In genomic region chr11:38067682-38068081, GRCm38 (mm10) we compare ENCODE assay signal across 14 mouse cellular contexts.
DNase-seq lines count a peak whose midpoint lies in the region; ATAC-seq and TF ChIP-seq lines count a peak whose summit lies in the region.
"Had no signal": no experiment of that assay in that cellular context is flagged by ENCODE, and none has a peak within 500 bp of the region (broad histone marks: within the 10 kb centered on the region; RNA-seq: fewer than 3 reads in every experiment).

No protein-coding gene starts in this region.

- ATAC-seq in frontal cortex, adult (ENCODE audit: low TSS enrichment), result peak; percentile 84
- ATAC-seq in midbrain, embryonic 13.5 days, result 0 out of 2 replicates have a peak, but pooled peaks have one; percentile 60
- no peak for ATAC-seq in midbrain, postnatal 0 days (ENCODE audit: low FRiP score)
- peak; percentile 69; the same call in 1 of the 2 replicates for ATAC-seq in forebrain, embryonic 12.5 days (ENCODE audit: low FRiP score)
- ATAC-seq: intestine, embryonic 16.5 days had no signal

- no peaks in the 10 kb centered on the region for H3K36me3 ChIP-seq in midbrain, embryonic 13.5 days
- H3K36me3 ChIP-seq in midbrain, postnatal 0 days (ENCODE audit: insufficient read depth, low read length), result no peaks in the 10 kb centered on the region
- H3K36me3 ChIP-seq in forebrain, embryonic 12.5 days (replicated peaks), result no peaks in the 10 kb centered on the region

- no peak for DNase-seq in frontal cortex, postnatal 10 days (ENCODE audit: low spot score in 2 of 2)
- DNase-seq in midbrain, postnatal 0 days (ENCODE audit: low spot score), result no peak
- DNase-seq in telencephalon, adult 2 months (ENCODE audit: low read depth, low spot score), result peak; percentile 67
- no peak for DNase-seq in urinary bladder, adult 2 months (ENCODE audit: low spot score)
- DNase-seq in ovary, postnatal 10 days (ENCODE audit: low spot score), result no peak
- DNase-seq: cerebellum, postnatal 14 days; kidney, postnatal 4 days; lung, postnatal 4 days; right cerebral cortex, postnatal 14 days; thymus, postnatal 14 days had no signal

- H3K4me3 ChIP-seq in midbrain, embryonic 13.5 days (replicated peaks), result no peak overlapping the region
- H3K4me3 ChIP-seq in midbrain, postnatal 0 days (ENCODE audit: low read depth, low read length), result no peak overlapping the region
- H3K4me3 ChIP-seq in forebrain, embryonic 12.5 days (replicated peaks), result no peak overlapping the region

- no peaks in the 10 kb centered on the region for H3K27me3 ChIP-seq in midbrain, embryonic 13.5 days
- H3K27me3 ChIP-seq in midbrain, postnatal 0 days (ENCODE audit: insufficient read depth, low read length), result no peaks in the 10 kb centered on the region
- no peaks in the 10 kb centered on the region for H3K27me3 ChIP-seq in forebrain, embryonic 12.5 days

- H3K9ac ChIP-seq in midbrain, embryonic 13.5 days (replicated peaks), result no peak overlapping the region
- no peak overlapping the region for H3K9ac ChIP-seq in midbrain, postnatal 0 days (replicated peaks; ENCODE audit: low read length, poor library complexity, severe bottlenecking)
- no peak overlapping the region for H3K9ac ChIP-seq in forebrain, embryonic 12.5 days

- TF ChIP-seq CTCF in midbrain, postnatal 0 days (IDR thresholded peaks at IDR 0.05), result no peak

- 0% methylated on average over 1 of the region's 1 CpGs for WGBS in midbrain, embryonic 13.5 days
- WGBS in midbrain, postnatal 0 days, result 19% methylated on average over 1 of the region's 1 CpGs
- WGBS in forebrain, embryonic 12.5 days, result 0% methylated on average over 1 of the region's 1 CpGs

- H3K9me3 ChIP-seq in midbrain, embryonic 13.5 days, result no peaks in the 10 kb centered on the region
- no peaks in the 10 kb centered on the region for H3K9me3 ChIP-seq in midbrain, postnatal 0 days (ENCODE audit: low read length)
- no peaks in the 10 kb centered on the region for H3K9me3 ChIP-seq in forebrain, embryonic 12.5 days

- no peaks in the 10 kb centered on the region for H3K4me1 ChIP-seq in midbrain, embryonic 13.5 days (replicated peaks)
- no peaks in the 10 kb centered on the region for H3K4me1 ChIP-seq in midbrain, postnatal 0 days (ENCODE audit: insufficient read depth, low read length)
- 0 out of 2 replicates have a peak, but pooled peaks cover 3% of the 10 kb centered on the region for H3K4me1 ChIP-seq in forebrain, embryonic 12.5 days

- H3K4me2 ChIP-seq in midbrain, embryonic 13.5 days (replicated peaks), result no peak overlapping the region
- no peak overlapping the region for H3K4me2 ChIP-seq in midbrain, postnatal 0 days (ENCODE audit: low read depth, low read length, poor library complexity, severe bottlenecking)
- H3K4me2 ChIP-seq in forebrain, embryonic 12.5 days, result no peak overlapping the region

- H3K27ac ChIP-seq in midbrain, embryonic 13.5 days, result no peak overlapping the region
- H3K27ac ChIP-seq in midbrain, postnatal 0 days (ENCODE audit: low read depth, low read length), result no peak overlapping the region
- H3K27ac ChIP-seq in forebrain, embryonic 12.5 days, result no peak overlapping the region
